In the genomic region with DNA sequence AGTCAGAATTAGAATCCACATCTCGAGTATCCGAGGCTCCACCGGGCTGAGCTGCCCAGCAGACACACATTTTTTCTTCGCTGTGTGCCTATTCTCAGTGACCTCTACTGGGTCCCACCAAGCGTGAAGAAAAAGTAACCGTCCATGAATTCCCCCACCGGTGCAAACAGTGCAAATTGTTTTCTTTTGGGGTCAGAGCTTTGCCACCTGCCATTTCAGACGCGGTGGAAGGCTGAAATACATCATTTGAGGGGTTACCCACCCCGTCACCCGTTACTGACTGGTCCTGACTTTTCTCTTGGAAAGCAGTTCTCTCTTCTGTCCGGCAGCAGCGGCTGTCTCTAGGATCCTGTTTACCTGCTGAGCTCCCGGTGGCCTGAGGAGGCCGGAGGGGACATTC, we compare ENCODE assay signal across 20 mouse cellular contexts.
DNase-seq lines count a peak whose midpoint lies in the region; ATAC-seq and TF ChIP-seq lines count a peak whose summit lies in the region.
"Had no signal": no experiment of that assay in that cellular context is flagged by ENCODE, and none has a peak within 500 bp of the region (broad histone marks: within the 10 kb centered on the region; RNA-seq: fewer than 3 reads in every experiment).

No protein-coding gene starts in this region.

- H3K9me3 ChIP-seq in heart, embryonic 16.5 days (replicated peaks; ENCODE audit: control insufficient read depth, low read length), result no peaks in the 10 kb centered on the region
- H3K9me3 ChIP-seq in kidney, embryonic 14.5 days (ENCODE audit: control insufficient read depth, low read length), result no peaks in the 10 kb centered on the region
- H3K9me3 ChIP-seq: forebrain, embryonic 12.5 days; heart, embryonic 12.5 days; midbrain, embryonic 15.5 days had no signal

- no peak for TF ChIP-seq CTCF in lung, adult 2 months (IDR thresholded peaks at IDR 0.05; ENCODE audit: insufficient read depth, low read length)

- no peak overlapping the region for H3K4me3 ChIP-seq in heart, embryonic 16.5 days (ENCODE audit: low read length)
- no peak overlapping the region for H3K4me3 ChIP-seq in kidney, embryonic 14.5 days (ENCODE audit: low read length)
- no peak overlapping the region for H3K4me3 ChIP-seq in lung, adult 2 months (replicated peaks; ENCODE audit: extremely low read depth, low read depth, low read length)
- H3K4me3 ChIP-seq: forebrain, embryonic 12.5 days; gastrocnemius, adult 2 months; heart, embryonic 12.5 days; megakaryocyte, embryonic 14.5 days; midbrain, embryonic 15.5 days; myocyte had no signal

- H3K9ac ChIP-seq in heart, embryonic 16.5 days (ENCODE audit: low read length), result no peak overlapping the region
- no peak overlapping the region for H3K9ac ChIP-seq in kidney, embryonic 14.5 days (ENCODE audit: low read depth, low read length)
- H3K9ac ChIP-seq: forebrain, embryonic 12.5 days; heart, embryonic 12.5 days; midbrain, embryonic 15.5 days had no signal

- H3K4me2 ChIP-seq in heart, embryonic 16.5 days (ENCODE audit: low read depth, low read length), result peak overlapping the region; percentile 43; the same call in 1 of the 2 replicates
- peak overlapping the region; percentile 25 for H3K4me2 ChIP-seq in kidney, embryonic 14.5 days (replicated peaks; ENCODE audit: low read depth, low read length)
- H3K4me2 ChIP-seq: forebrain, embryonic 12.5 days; heart, embryonic 12.5 days; liver, embryonic 11.5 days; midbrain, embryonic 15.5 days had no signal

- no peak for TF ChIP-seq POLR2A in lung, adult 2 months (IDR thresholded peaks at IDR 0.05; ENCODE audit: borderline replicate concordance, extremely low read depth, low read depth, low read length)

- intact Hi-C loops in left cerebral cortex, postnatal 4 days (cut with DNase I), result no loop called here

- DNase-seq in heart, adult 8-10 months (ENCODE audit: low spot score), result no peak
- no peak for DNase-seq in kidney, postnatal 25 days
- DNase-seq in kidney, postnatal 14 days, result peak; percentile 3
- DNase-seq in retina, embryonic 14.5 days (ENCODE audit: low spot score), result peak; percentile 28
- DNase-seq in left cerebral cortex, postnatal 4 days, result no peak
- no peak for DNase-seq in lung, adult 2 months
- DNase-seq: adrenal gland, postnatal 14 days; cerebellum, postnatal 10 days; gastrocnemius, adult 2 months; layer of hippocampus, adult 9-11 months; lung, adult 18-20 months; thymus, postnatal 14 days had no signal

- no peak for ATAC-seq in heart, embryonic 16.5 days (replicated peaks; ENCODE audit: extremely low read depth, insufficient read depth, low FRiP score)
- peak; percentile 90 for ATAC-seq in kidney, embryonic 14.5 days (ENCODE audit: low FRiP score, low TSS enrichment)
- ATAC-seq: midbrain, embryonic 15.5 days had no signal

- no peaks in the 10 kb centered on the region for H3K36me3 ChIP-seq in heart, embryonic 16.5 days (ENCODE audit: control insufficient read depth, insufficient read depth)
- no peaks in the 10 kb centered on the region for H3K36me3 ChIP-seq in kidney, embryonic 14.5 days (ENCODE audit: control insufficient read depth, insufficient read depth, low read length)
- H3K36me3 ChIP-seq: forebrain, embryonic 12.5 days; heart, embryonic 12.5 days; midbrain, embryonic 15.5 days had no signal

- no peaks in the 10 kb centered on the region for H3K27me3 ChIP-seq in heart, embryonic 16.5 days (ENCODE audit: control insufficient read depth, insufficient read depth, low read length)
- H3K27me3 ChIP-seq in kidney, embryonic 14.5 days (ENCODE audit: control insufficient read depth, insufficient read depth, low read length), result 0 out of 2 replicates have a peak, but pooled peaks cover under 1% of the 10 kb centered on the region
- H3K27me3 ChIP-seq: forebrain, embryonic 12.5 days; heart, embryonic 12.5 days; megakaryocyte, embryonic 14.5 days; midbrain, embryonic 15.5 days had no signal

- no peak overlapping the region for H3K27ac ChIP-seq in heart, embryonic 16.5 days (ENCODE audit: low read length)
- no peak overlapping the region for H3K27ac ChIP-seq in kidney, embryonic 14.5 days (ENCODE audit: low read depth, low read length)
- H3K27ac ChIP-seq: forebrain, embryonic 12.5 days; gastrocnemius, adult 2 months; midbrain, embryonic 15.5 days had no signal

- WGBS in heart, embryonic 16.5 days, result 64% methylated on average over 15 of the region's 15 CpGs
- WGBS in kidney, embryonic 14.5 days, result 13% methylated on average over 15 of the region's 15 CpGs
- WGBS in lung, adult 2 months, result 44% methylated on average over 15 of the region's 15 CpGs

- H3K4me1 ChIP-seq in heart, embryonic 16.5 days (ENCODE audit: control insufficient read depth, insufficient read depth, low read length), result peaks cover 5% of the 10 kb centered on the region; the same call in 1 of the 2 replicates
- no peaks in the 10 kb centered on the region for H3K4me1 ChIP-seq in kidney, embryonic 14.5 days (ENCODE audit: control insufficient read depth, insufficient read depth, low read length)
- H3K4me1 ChIP-seq in lung, adult 2 months (ENCODE audit: control insufficient read depth, insufficient read depth, low read length), result no peaks in the 10 kb centered on the region
- H3K4me1 ChIP-seq: heart, embryonic 12.5 days; megakaryocyte, embryonic 14.5 days had no signal

Comparison
In these comparisons a context has a peak if more than half of its experiments do, and no peak if none do; other contexts are left out.
1. DNase-seq: peak in kidney, postnatal 14 days (single experiment) and retina, embryonic 14.5 days (single experiment); none in heart, adult 8-10 months (single experiment), kidney, postnatal 25 days (0 of 2), left cerebral cortex, postnatal 4 days (single experiment) and lung, adult 2 months (single experiment).